Mouse (Mus musculus) MEL (cell line): ENCODE measurements around the gene Tmem132b. TPM values are rescaled to one million over a fixed set of nuclear protein-coding genes. Genes with fewer than 3 reads are reported as not detected.

Experiments
- DNase-seq: peaks from one replicate; pipeline ENCODE4 v3.0.0; 2011; ENCODE audit warnings: low read depth, low spot score
- H3K27ac ChIP-seq: 2 replicates; pipeline ENCODE4 v1.5.1; 2012; ENCODE audit warnings: low read depth, mild to moderate bottlenecking, control low read depth, low read length, moderate library complexity; ENCODE audit not compliant: control insufficient read depth
- H3K27me3 ChIP-seq, 2 experiments: fragments of 150-350 bp in 1 of 2; sonication (generic) in 1 of 2; 2 replicates each; pipeline ENCODE4 v1.6.1; 2012; ENCODE audit warnings: low read length in 2 of 2, mild to moderate bottlenecking in 2 of 2, improper control_type of control experiment in 1 of 2, moderate library complexity in 1 of 2; ENCODE audit not compliant: insufficient read depth in 2 of 2, control insufficient read depth in 1 of 2
- H3K36me3 ChIP-seq, 2 experiments: 2 replicates each; pipeline ENCODE4 v1.6.1; 2012 to 2014; ENCODE audit warnings: low read length in 2 of 2, improper control_type of control experiment in 1 of 2, inconsistent platforms in 1 of 2, mild to moderate bottlenecking in 1 of 2; ENCODE audit not compliant: insufficient read depth in 2 of 2, control insufficient read depth in 1 of 2
- H3K4me1 ChIP-seq, 2 experiments: fragments of 150-350 bp in 1 of 2; sonication (generic) in 1 of 2; 2 replicates each; pipeline ENCODE4 v1.6.1; 2012; ENCODE audit warnings: low read length in 2 of 2, improper control_type of control experiment in 1 of 2, mild to moderate bottlenecking in 1 of 2; ENCODE audit not compliant: insufficient read depth in 2 of 2, control insufficient read depth in 1 of 2
- H3K4me3 ChIP-seq, 2 experiments: fragments of 150-350 bp in 1 of 2; sonication (generic) in 1 of 2; 2 replicates each; pipeline ENCODE4 v1.5.1; 2012; ENCODE audit warnings: low read depth in 2 of 2, low read length in 2 of 2, mild to moderate bottlenecking in 2 of 2, moderate library complexity in 2 of 2, control low read depth in 1 of 2, improper control_type of control experiment in 1 of 2; ENCODE audit not compliant: control insufficient read depth in 1 of 2, insufficient read depth in 1 of 2
- H3K79me2 ChIP-seq: 2 replicates; pipeline ENCODE4 v1.6.1; 2012; ENCODE audit warnings: mild to moderate bottlenecking, low read length, moderate library complexity; ENCODE audit not compliant: control insufficient read depth, poor library complexity, insufficient read depth
- H3K9ac ChIP-seq: 2 replicates; pipeline ENCODE4 v1.6.1; 2012; ENCODE audit warnings: low read depth, mild to moderate bottlenecking, control low read depth, low read length, moderate library complexity; ENCODE audit not compliant: control insufficient read depth, poor library complexity, severe bottlenecking
- H3K9me3 ChIP-seq: fragments of 150-350 bp; sonication (generic); replicated peaks from 2 replicates; pipeline ENCODE4 v1.6.1; 2012; ENCODE audit warnings: mild to moderate bottlenecking, low read length, improper control_type of control experiment, moderate library complexity; ENCODE audit not compliant: insufficient read depth
- CHD1 ChIP-seq: IDR thresholded peaks from 2 replicates; pipeline ENCODE4 v1.6.1; 2012; ENCODE audit warnings: low read depth, mild to moderate bottlenecking, inconsistent platforms, low read length, improper control_type of control experiment
- ELF1 ChIP-seq: IDR thresholded peaks from 2 replicates; pipeline ENCODE4 v1.6.1; 2014; ENCODE audit warnings: low read depth, mild to moderate bottlenecking, inconsistent platforms, low read length, improper control_type of control experiment, moderate library complexity
- GABPA ChIP-seq: IDR thresholded peaks from 2 replicates; pipeline ENCODE4 v1.6.1; 2012; ENCODE audit warnings: low read depth, mild to moderate bottlenecking, inconsistent platforms, low read length, improper control_type of control experiment, moderate library complexity
- GATA1 ChIP-seq: IDR thresholded peaks from 2 replicates; pipeline ENCODE4 v1.6.1; 2011; ENCODE audit warnings: low read depth, low read length, improper control_type of control experiment
- HCFC1 ChIP-seq: IDR thresholded peaks from 2 replicates; pipeline ENCODE4 v1.6.1; 2012; ENCODE audit warnings: low read depth, mild to moderate bottlenecking, inconsistent platforms, low read length, improper control_type of control experiment, moderate library complexity
- KAT2A ChIP-seq: conservative IDR thresholded peaks from 2 replicates; pipeline ENCODE4 v1.6.1; 2012; ENCODE audit warnings: low read depth, low read length, improper control_type of control experiment, inconsistent platforms
- MAZ ChIP-seq: IDR thresholded peaks from 2 replicates; pipeline ENCODE4 v1.6.1; 2012; ENCODE audit warnings: low read depth, mild to moderate bottlenecking, inconsistent platforms, low read length, improper control_type of control experiment
- MYC ChIP-seq: IDR thresholded peaks from 2 replicates; pipeline ENCODE4 v1.6.1; 2011; ENCODE audit warnings: low read depth, mild to moderate bottlenecking, low read length, improper control_type of control experiment, moderate library complexity
- NELFE ChIP-seq: IDR thresholded peaks from 2 replicates; pipeline ENCODE4 v1.6.1; 2011; ENCODE audit warnings: low read depth, low read length, improper control_type of control experiment
- POLR2A ChIP-seq, 2 experiments: IDR thresholded peaks; 2 replicates each; pipeline ENCODE4 v1.6.1; 2011 to 2012; ENCODE audit warnings: low read length in 2 of 2, mild to moderate bottlenecking in 2 of 2, control low read depth in 1 of 2, improper control_type of control experiment in 1 of 2, low read depth in 1 of 2, moderate library complexity in 1 of 2; ENCODE audit not compliant: control insufficient read depth in 1 of 2, insufficient read depth in 1 of 2, poor library complexity in 1 of 2
- POLR2AphosphoS2 ChIP-seq: IDR thresholded peaks from 2 replicates; pipeline ENCODE4 v1.6.1; 2011; ENCODE audit warnings: low read length, improper control_type of control experiment
- POLR2AphosphoS5 ChIP-seq: IDR thresholded peaks from 2 replicates; pipeline ENCODE4 v1.6.1; 2012; ENCODE audit warnings: low read depth, borderline replicate concordance, mild to moderate bottlenecking, inconsistent platforms, low read length, moderate library complexity, mixed read lengths
- RAD21 ChIP-seq: IDR thresholded peaks from 2 replicates; pipeline ENCODE4 v1.6.1; 2011; ENCODE audit warnings: mild to moderate bottlenecking, low read depth, low read length, improper control_type of control experiment
- SMC3 ChIP-seq: IDR thresholded peaks from 2 replicates; pipeline ENCODE4 v1.6.1; 2011; ENCODE audit warnings: low read depth, low read length, improper control_type of control experiment
- TBP ChIP-seq: IDR thresholded peaks from 2 replicates; pipeline ENCODE4 v1.8.0; 2011; ENCODE audit warnings: low read depth, low read length, improper control_type of control experiment
- TCF12 ChIP-seq: IDR thresholded peaks from 2 replicates; pipeline ENCODE4 v1.6.1; 2014; ENCODE audit warnings: low read depth, mild to moderate bottlenecking, inconsistent platforms, low read length, improper control_type of control experiment, moderate library complexity
- UBTF ChIP-seq: IDR thresholded peaks from 2 replicates; pipeline ENCODE4 v1.6.1; 2012; ENCODE audit warnings: low read depth, mild to moderate bottlenecking, inconsistent platforms, low read length, improper control_type of control experiment, moderate library complexity, borderline replicate concordance; ENCODE audit not compliant: insufficient read depth
- USF2 ChIP-seq, 2 experiments: IDR thresholded peaks; 2 replicates each; pipeline ENCODE4 v1.6.1; 2011 to 2012; ENCODE audit warnings: improper control_type of control experiment in 2 of 2, low read length in 2 of 2, borderline replicate concordance in 1 of 2, inconsistent platforms in 1 of 2, low read depth in 1 of 2, mild to moderate bottlenecking in 1 of 2; ENCODE audit not compliant: insufficient read depth in 1 of 2
- ZNF384 ChIP-seq: IDR thresholded peaks from 2 replicates; pipeline ENCODE4 v1.6.1; 2012; ENCODE audit warnings: low read depth, mild to moderate bottlenecking, inconsistent platforms, low read length, improper control_type of control experiment
- polyA plus RNA-seq, 2 experiments: library from polyadenylated mRNA; stranded (reverse) in 1 of 2; unstranded in 1 of 2; fragments of >175 nt in 1 of 2; fragments of >200 nt in 1 of 2; gene quantifications; 2 replicates each; pipeline versions ENCODE4 v1.2.1 to v1.2.4; 2012; ENCODE audit warnings: low replicate concordance in 2 of 2, low read depth in 1 of 2; ENCODE audit not compliant: insufficient read length in 2 of 2, insufficient read depth in 1 of 2, missing spikeins in 1 of 2
- total RNA-seq: library from RNA; depleted of rRNA; stranded (reverse); fragments of 300-350 nt; gene quantifications from 2 replicates; pipeline ENCODE4 v1.2.3, GENCODE M21; 2012

Tmem132b gene
- total and polyA plus RNA-seq, 3 experiments, result not detected

DNA sequence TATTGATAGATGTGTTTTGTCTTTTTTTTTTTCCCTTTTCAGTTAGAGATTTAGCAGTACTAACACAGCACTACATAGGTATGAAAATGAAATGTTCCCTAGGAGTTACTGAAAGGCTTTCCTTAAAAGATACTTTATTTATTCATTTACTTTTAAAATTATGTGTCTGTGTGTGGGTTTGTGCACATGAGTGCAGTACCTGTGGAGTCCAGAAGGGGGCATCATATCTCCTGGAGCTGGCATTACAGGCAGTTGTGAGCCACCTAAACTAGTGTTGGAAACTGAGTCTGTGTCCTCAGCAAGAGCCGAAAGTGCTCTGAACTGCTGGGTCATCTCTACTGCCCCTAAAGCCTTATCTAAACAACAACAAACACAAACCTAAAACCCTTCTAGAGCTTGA is 261.1 kb downstream of the Tmem132b start:
- no peaks in the 10 kb centered on the region for H3K4me1 ChIP-seq
- no peak for DNase-seq
- H3K9ac ChIP-seq, result no peak overlapping the region
- H3K4me3 ChIP-seq, result no peak overlapping the region
- H3K36me3 ChIP-seq, result no peaks in the 10 kb centered on the region
- no peaks in the 10 kb centered on the region for H3K9me3 ChIP-seq
- no peak for TF ChIP-seq POLR2A (IDR thresholded peaks at IDR 0.05; ENCODE audit: control insufficient read depth in 1 of 2, insufficient read depth in 1 of 2, low read depth in 1 of 2, low read length in 2 of 2, poor library complexity in 1 of 2)
- no peak for TF ChIP-seq RAD21
- no peaks in the 10 kb centered on the region for H3K27me3 ChIP-seq
- no peak overlapping the region for H3K27ac ChIP-seq
- H3K79me2 ChIP-seq, result no peaks in the 10 kb centered on the region

GRCm38 (mm10) chr5:125794318-125794717 is 262.7 kb downstream of the Tmem132b start:
- H3K79me2 ChIP-seq, result no peaks in the 10 kb centered on the region
- H3K4me1 ChIP-seq, result no peaks in the 10 kb centered on the region
- no peaks in the 10 kb centered on the region for H3K9me3 ChIP-seq
- no peak for TF ChIP-seq HCFC1
- no peak for TF ChIP-seq NELFE
- no peak for TF ChIP-seq GATA1
- no peak for TF ChIP-seq USF2 (IDR thresholded peaks at IDR 0.05; ENCODE audit: borderline replicate concordance in 1 of 2, insufficient read depth in 1 of 2, low read depth in 1 of 2, low read length in 2 of 2)
- no peak for TF ChIP-seq KAT2A
- TF ChIP-seq POLR2A (IDR thresholded peaks at IDR 0.05; ENCODE audit: control insufficient read depth in 1 of 2, insufficient read depth in 1 of 2, low read depth in 1 of 2, low read length in 2 of 2, poor library complexity in 1 of 2), result no peak
- no peak for TF ChIP-seq SMC3
- TF ChIP-seq POLR2AphosphoS2, result no peak
- TF ChIP-seq ZNF384, result no peak
- TF ChIP-seq TCF12, result no peak
- TF ChIP-seq ELF1, result no peak
- TF ChIP-seq GABPA, result no peak
- no peak for TF ChIP-seq UBTF
- no peak for TF ChIP-seq POLR2AphosphoS5
- no peak for TF ChIP-seq TBP
- TF ChIP-seq CHD1, result no peak
- TF ChIP-seq MYC, result no peak
- TF ChIP-seq MAZ, result no peak
- no peak overlapping the region for H3K4me3 ChIP-seq
- H3K27ac ChIP-seq, result no peak overlapping the region
- no peak for DNase-seq
- no peaks in the 10 kb centered on the region for H3K36me3 ChIP-seq
- no peaks in the 10 kb centered on the region for H3K27me3 ChIP-seq
- no peak overlapping the region for H3K9ac ChIP-seq
